Mouse (Mus musculus): ENCODE data around the gene Pafah1b3. TPM values are rescaled to one million over a fixed set of nuclear protein-coding genes. Genes with fewer than 3 reads are reported as not detected.
A peak's percentile ranks its signal among the peaks of the same experiment; 100 is the strongest.

Gene Pafah1b3
- polyA plus RNA-seq, 1 experiment from 2014 or later: 189 TPM

DNA sequence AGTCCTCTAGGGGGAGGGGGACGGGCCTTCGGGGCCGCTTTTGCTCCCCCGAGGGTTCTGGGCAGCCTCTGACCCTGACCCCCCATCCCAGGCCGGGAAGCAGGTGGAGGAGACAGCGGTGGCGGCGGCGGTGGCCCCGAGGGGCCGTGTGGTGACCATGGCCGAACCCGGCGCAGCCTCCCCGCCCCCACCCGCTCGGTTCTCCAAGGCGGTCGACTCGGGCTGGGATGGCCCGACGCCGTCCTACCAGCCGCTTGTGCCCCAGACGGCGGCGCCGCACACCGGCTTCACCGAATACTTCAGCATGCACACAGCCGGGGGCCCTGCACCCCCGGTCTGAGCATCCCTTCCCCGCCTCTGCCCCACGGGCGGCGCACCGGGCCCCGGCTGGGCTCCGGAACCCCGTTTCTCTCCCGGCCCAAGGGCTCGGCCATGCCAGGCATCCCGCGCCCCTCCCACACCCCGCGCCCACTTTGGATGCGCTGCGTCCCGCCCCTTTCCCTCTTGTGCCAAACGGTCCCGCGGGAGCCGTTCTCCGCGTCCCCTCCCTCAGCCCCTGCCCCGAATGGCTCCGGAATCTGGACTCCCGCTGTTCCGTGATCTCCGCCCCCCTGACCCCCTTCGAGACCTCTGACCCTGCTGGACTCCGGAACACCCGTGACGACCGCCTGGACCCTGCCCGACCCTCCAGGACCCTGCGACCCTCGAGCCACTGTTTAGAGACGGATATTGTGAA, 17.7 kb upstream of the Pafah1b3 start:
- H3K36me3 ChIP-seq: 0 out of 2 replicates have a peak, but pooled peaks cover 2% of the 10 kb centered on the region
- no peak for DNase-seq (ENCODE audit: low spot score)
- peaks cover 52% of the 10 kb centered on the region for H3K27me3 ChIP-seq (ENCODE audit: insufficient read depth, poor library complexity, severe bottlenecking)
- peaks cover 28% of the 10 kb centered on the region for H3K4me1 ChIP-seq
- WGBS: under 1% methylated on average over 69 of the region's 69 CpGs
- H3K27ac ChIP-seq: peak overlapping the region; percentile 56
- H3K9me3 ChIP-seq: no peaks in the 10 kb centered on the region
- peak overlapping the region; percentile 75 for H3K4me3 ChIP-seq

DNA sequence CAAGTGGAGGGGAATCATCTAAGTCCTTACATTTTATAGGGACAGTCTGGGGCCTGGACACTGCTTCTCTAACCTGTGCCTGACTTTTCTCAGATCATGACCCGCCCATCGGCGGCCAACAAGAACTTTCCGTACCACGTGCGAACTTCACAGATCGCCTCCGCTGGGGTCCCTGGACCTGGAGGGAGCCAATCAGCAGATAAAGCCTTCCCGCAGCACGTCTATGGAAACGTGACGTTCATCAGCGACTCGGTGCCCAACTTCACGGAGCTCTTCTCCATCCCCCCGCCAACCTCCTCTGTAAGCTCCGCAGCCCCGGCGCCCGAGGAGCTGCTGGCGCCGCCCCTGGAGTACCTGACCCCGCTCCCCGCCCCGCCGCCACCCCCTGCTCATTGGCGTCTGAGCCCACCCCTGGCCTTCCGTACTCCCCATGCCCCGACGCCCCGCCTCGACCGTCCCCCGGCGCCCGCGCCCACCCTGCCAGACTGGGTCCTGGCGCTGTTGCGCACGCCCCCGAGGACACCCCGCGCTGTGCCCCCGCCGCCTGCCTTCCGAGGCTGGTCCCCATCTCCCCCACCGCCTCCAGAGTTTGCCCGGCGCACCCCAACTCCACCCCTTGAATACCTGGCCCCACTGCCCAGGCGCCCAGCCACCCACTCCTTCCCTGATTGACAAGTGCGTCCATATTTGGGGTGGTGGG, 17.0 kb upstream of the Pafah1b3 start:
- Histone ChIP-seq H3K4me1 (peaks cover 28% of the 10 kb centered on the region), H3K9me3 (no peaks in the 10 kb centered on the region), H3K27me3 (ENCODE audit: insufficient read depth, poor library complexity, severe bottlenecking) (peaks cover 52% of the 10 kb centered on the region), H3K4me3 (peak overlapping the region; percentile 75), H3K27ac (peak overlapping the region; percentile 56), H3K36me3 (0 out of 2 replicates have a peak, but pooled peaks cover 2% of the 10 kb centered on the region)
- DNase-seq (ENCODE audit: low spot score): no peak
- 2% methylated on average over 51 of the region's 51 CpGs for WGBS

DNA sequence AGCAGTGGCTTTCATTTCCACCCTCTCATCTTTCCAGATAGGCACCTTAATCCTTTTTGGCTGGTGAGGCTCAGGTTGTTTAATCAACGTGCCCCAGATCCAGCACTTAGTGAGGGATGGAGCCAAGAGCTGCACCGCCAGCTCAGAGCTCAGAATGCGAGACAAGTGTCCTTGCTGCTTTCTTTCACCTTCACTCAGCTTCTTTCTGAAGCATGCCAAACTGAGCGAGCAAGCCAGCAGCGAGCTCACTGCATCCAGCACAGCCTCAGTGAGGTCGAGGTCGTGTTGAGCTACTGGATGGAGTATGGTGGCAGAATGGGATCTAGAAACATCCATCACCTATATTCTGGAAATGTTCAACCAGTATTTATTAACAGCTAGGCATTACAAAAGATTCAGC, 15.5 kb upstream of the Pafah1b3 start:
- Histone ChIP-seq H3K4me3 (no peak overlapping the region), H3K9me3 (no peaks in the 10 kb centered on the region), H3K4me1 (peaks cover 28% of the 10 kb centered on the region), H3K27ac (no peak overlapping the region), H3K36me3 (no peaks in the 10 kb centered on the region), H3K27me3 (ENCODE audit: insufficient read depth, poor library complexity, severe bottlenecking) (peaks cover 64% of the 10 kb centered on the region)
- no peak for DNase-seq (ENCODE audit: low spot score)
- 35% methylated on average over 7 of the region's 7 CpGs for WGBS

DNA sequence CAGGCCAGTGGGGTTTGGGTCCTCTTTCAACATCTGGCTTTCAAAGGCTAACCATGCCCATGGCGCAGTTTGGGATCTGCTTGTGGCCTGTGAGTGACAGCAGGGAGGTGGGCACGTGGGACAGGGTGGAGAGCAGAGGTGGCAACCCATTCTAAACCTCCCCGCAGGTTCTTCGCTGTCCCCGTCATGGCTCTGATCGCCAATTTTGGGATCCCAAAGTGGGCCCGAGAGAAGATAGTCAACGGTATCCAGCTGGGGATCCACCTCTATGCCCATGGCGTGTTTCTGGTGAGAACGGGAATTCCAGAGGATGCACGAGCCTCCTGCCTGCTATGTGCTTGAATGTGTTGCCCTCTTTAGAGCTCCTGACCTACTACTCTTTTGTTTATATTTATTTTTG, 13.4 kb upstream of the Pafah1b3 start:
- no peaks in the 10 kb centered on the region for H3K9me3 ChIP-seq
- H3K36me3 ChIP-seq: no peaks in the 10 kb centered on the region
- H3K27ac ChIP-seq: no peak overlapping the region
- peak; percentile 69 for DNase-seq (ENCODE audit: low spot score)
- peaks cover 17% of the 10 kb centered on the region for H3K4me1 ChIP-seq
- H3K4me3 ChIP-seq: no peak overlapping the region
- 74% methylated on average over 11 of the region's 11 CpGs for WGBS
- peaks cover 82% of the 10 kb centered on the region for H3K27me3 ChIP-seq (ENCODE audit: insufficient read depth, poor library complexity, severe bottlenecking)

DNA sequence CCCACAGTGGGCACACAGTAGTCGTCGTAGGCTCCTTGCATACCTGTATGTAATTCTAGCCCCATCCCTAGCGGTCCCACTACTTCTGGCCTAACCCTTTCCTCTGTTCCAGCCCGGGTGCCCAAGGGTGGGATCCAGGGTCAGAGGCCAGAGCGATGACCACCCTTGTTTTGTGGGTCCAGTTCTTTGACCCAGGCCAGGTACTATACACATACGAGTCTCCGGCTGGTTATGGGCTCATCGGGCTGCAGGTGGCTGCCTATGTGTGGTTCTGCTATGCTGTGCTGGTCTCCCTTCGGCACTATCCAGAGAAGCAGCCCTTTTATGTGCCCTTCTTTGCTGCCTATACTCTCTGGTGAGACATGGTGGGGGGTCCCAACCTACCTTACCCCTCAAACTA, 11.6 kb upstream of the Pafah1b3 start:
- H3K9me3 ChIP-seq: no peaks in the 10 kb centered on the region; the same call in 1 of the 2 replicates
- DNase-seq (ENCODE audit: low spot score): peak; percentile 63
- peaks cover 12% of the 10 kb centered on the region for H3K4me1 ChIP-seq
- peaks cover 66% of the 10 kb centered on the region for H3K27me3 ChIP-seq (ENCODE audit: insufficient read depth, poor library complexity, severe bottlenecking)
- WGBS: 79% methylated on average over 9 of the region's 9 CpGs
- H3K36me3 ChIP-seq: no peaks in the 10 kb centered on the region
- no peak overlapping the region for H3K27ac ChIP-seq
- no peak overlapping the region for H3K4me3 ChIP-seq

DNA sequence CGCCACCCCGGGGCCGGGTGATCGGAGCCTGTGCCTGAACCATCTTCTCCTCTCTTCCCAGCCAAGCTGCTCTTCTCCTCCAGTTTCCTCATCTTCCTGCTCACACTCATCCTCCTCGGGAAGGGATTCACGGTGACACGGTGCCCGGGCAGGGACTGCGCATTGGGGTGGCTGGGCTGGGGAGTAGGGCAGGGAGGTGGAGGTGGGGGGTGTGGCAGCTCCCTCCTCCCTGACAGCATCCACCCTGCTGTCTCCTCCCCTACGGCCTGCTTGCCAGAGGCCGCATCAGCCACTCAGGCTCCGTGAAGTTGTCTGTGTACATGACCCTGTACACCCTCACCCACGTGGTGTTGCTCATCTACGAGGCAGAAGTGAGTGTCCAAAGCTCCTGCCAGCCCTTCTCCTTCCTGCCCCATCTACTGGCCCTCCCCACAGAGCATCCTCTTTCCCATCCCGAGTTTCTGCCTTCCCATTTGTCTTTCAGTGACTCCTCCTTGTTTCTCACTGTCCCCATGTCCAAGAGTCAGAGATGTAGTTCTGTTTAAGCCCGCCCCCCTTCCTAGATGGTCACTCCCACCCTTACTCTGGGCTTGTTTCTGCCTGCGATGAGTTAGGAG, 11.0 kb upstream of the Pafah1b3 start:
- Histone ChIP-seq H3K36me3 (no peaks in the 10 kb centered on the region), H3K4me3 (no peak overlapping the region), H3K27ac (no peak overlapping the region), H3K9me3 (no peaks in the 10 kb centered on the region; the same call in 1 of the 2 replicates), H3K27me3 (ENCODE audit: insufficient read depth, poor library complexity, severe bottlenecking) (peaks cover 60% of the 10 kb centered on the region), H3K4me1 (peaks cover 11% of the 10 kb centered on the region)
- WGBS: 59% methylated on average over 17 of the region's 17 CpGs
- no peak for DNase-seq (ENCODE audit: low spot score)

DNA sequence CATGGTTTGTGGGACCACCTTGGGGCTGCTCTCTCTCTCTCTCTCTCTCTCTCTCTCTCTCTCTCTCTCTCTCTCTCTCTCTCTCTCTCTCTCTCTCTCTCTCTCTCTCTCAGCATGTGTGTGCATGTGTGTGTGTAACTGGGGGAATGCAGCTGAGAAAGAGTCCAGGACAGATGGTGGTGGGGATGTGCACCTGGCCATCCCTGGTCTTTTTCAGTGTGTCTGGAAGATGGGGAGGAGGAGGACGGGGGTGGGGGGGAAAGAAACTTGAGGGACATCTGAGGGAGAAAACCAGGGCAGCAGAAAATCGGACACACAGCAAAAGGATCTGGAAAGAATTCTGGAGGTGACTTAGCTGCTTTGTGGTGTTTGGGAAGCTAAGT, 8.8 kb upstream of the Pafah1b3 start:
- no peak overlapping the region for H3K27ac ChIP-seq
- peaks cover 11% of the 10 kb centered on the region for H3K4me1 ChIP-seq
- peak overlapping the region; percentile 70 for H3K4me3 ChIP-seq
- H3K27me3 ChIP-seq (ENCODE audit: insufficient read depth, poor library complexity, severe bottlenecking): peaks cover 47% of the 10 kb centered on the region
- H3K36me3 ChIP-seq: no peaks in the 10 kb centered on the region
- WGBS: 44% methylated on average over 2 of the region's 2 CpGs
- no peak for DNase-seq (ENCODE audit: low spot score)
- H3K9me3 ChIP-seq: no peaks in the 10 kb centered on the region; the same call in 1 of the 2 replicates

DNA sequence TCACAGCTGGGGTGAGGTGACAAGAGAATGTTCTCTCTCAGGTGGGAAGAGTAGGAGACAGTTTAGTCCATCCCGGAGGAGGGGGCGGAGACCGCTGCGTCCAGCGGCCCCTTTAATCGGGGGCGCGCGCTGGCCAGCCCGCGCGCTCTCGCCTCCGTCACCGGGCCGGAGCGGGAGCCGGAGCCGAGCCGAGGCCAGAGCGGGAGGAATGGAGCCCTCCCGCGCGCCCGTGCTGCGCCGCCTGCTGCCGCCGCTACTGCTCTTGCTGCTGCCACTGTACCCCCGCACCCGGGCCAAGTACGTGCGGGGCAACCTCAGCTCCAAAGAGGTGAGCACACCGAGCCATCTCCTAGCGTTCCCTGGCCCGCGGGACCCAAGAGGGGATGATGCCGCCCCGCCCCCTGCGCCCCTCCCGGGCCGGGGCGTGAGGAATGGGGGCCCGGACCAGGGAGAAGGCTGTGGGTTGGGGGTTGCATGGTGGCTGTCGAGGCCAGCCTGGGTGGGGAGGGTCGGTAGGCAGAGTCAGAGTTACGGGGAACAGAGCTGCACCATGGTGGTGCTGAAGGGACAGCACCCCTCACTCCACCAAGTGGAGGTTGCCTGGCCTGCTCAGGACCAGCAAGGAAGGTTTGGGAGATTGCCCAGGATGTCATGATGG, 8.3 kb upstream of the Pafah1b3 start, which contains the start of gene Tmem145:
Gene Tmem145, plus strand, starts transcription at position 151 of the 658 bp plus-strand sequence.
- Histone ChIP-seq H3K4me1 (peaks cover 13% of the 10 kb centered on the region), H3K27me3 (ENCODE audit: insufficient read depth, poor library complexity, severe bottlenecking) (peaks cover 42% of the 10 kb centered on the region), H3K36me3 (no peaks in the 10 kb centered on the region), H3K9me3 (no peaks in the 10 kb centered on the region; the same call in 1 of the 2 replicates), H3K4me3 (peak within 1 kb of the TSS; percentile 70), H3K27ac (no peak within 1 kb of the TSS)
- peak; percentile 80 for DNase-seq (ENCODE audit: low spot score)
- WGBS: under 1% methylated on average over 47 of the region's 47 CpGs

DNA sequence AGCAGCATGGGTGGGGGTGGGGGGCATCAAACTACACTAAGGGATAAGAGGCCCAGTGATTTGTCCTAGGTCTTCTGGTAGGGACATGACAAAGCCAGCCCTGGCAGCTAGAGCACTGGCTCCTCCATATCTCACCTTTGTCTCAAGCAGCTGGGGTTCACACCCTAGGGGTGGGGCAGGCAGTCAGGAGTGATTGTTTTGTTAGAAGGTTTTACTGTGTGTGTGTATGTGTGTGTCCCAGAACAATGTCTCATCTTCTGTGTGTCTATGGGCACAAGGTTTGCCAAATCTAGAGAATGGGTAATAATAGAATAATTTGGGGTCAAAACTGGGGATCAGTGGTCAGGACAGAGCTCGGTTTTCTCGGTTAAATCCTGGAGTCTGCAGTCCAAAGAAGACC, 7.7 kb upstream of the Pafah1b3 start:
- Histone ChIP-seq H3K9me3 (no peaks in the 10 kb centered on the region; the same call in 1 of the 2 replicates), H3K27ac (no peak overlapping the region), H3K4me1 (peaks cover 15% of the 10 kb centered on the region), H3K4me3 (peak overlapping the region; percentile 70), H3K27me3 (ENCODE audit: insufficient read depth, poor library complexity, severe bottlenecking) (peaks cover 40% of the 10 kb centered on the region), H3K36me3 (no peaks in the 10 kb centered on the region)
- WGBS: 3% methylated on average over 2 of the region's 2 CpGs
- peak; percentile 70 for DNase-seq (ENCODE audit: low spot score)

DNA sequence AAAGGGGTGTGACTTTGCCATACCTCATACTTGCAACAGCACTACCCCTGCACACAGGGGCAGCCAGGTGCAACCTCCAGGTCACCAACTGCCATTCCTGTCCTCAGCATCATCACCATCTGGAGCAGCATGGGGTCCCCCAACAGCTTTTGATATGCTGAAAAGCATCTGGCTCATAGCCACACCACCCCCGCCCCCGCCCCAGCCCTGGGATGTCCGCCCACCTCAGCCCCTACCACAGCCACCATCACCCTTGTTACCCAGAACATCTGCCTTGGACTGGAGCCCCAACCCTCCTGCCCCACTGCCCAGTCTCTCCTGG, 5.9 kb upstream of the Pafah1b3 start:
- no peaks in the 10 kb centered on the region; the same call in 1 of the 2 replicates for H3K9me3 ChIP-seq
- H3K4me1 ChIP-seq: peaks cover 15% of the 10 kb centered on the region
- DNase-seq (ENCODE audit: low spot score): no peak
- H3K27ac ChIP-seq: no peak overlapping the region
- no peaks in the 10 kb centered on the region for H3K36me3 ChIP-seq
- H3K27me3 ChIP-seq (ENCODE audit: insufficient read depth, poor library complexity, severe bottlenecking): peaks cover 30% of the 10 kb centered on the region
- WGBS: 73% methylated on average over 3 of the region's 3 CpGs
- no peak overlapping the region for H3K4me3 ChIP-seq

DNA sequence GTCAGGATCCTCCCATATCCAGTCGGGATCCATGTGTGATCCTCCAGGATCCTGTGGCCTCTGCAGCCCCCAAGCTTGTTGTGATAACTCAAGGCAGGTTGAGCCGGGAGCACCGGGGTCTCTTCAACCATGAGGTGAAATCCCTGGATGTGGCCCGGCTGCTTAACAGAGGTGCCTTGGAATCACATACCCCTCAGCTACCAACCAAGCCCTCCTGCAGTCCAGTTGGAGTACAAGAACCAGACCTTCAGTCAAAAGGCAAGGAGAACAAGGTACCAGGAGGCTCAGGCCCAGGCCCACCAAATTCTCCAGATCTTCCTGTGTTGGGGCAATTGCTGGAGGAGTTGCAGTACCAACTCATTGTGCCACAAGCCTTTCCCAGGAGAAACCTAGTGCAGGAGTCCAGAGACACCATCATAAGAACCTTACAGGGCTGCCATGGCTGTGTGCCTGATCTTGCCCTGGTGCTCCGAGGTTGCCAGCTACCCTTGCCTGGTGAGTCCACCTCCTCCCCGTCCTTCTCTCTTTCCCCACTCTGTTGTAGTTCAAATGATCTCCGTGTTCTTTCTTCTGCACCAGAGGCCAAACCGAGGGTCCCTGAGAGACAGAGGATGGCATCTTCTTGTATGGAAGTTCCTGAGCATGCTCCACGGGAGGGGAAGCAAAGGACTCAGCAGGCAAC, 5.4 kb upstream of the Pafah1b3 start:
- WGBS: 60% methylated on average over 9 of the region's 9 CpGs
- peaks cover 20% of the 10 kb centered on the region for H3K4me1 ChIP-seq
- no peak overlapping the region for H3K27ac ChIP-seq
- H3K27me3 ChIP-seq (ENCODE audit: insufficient read depth, poor library complexity, severe bottlenecking): peaks cover 26% of the 10 kb centered on the region
- no peaks in the 10 kb centered on the region for H3K36me3 ChIP-seq
- peak; percentile 66 for DNase-seq (ENCODE audit: low spot score)
- no peaks in the 10 kb centered on the region; the same call in 1 of the 2 replicates for H3K9me3 ChIP-seq
- H3K4me3 ChIP-seq: no peak overlapping the region

DNA sequence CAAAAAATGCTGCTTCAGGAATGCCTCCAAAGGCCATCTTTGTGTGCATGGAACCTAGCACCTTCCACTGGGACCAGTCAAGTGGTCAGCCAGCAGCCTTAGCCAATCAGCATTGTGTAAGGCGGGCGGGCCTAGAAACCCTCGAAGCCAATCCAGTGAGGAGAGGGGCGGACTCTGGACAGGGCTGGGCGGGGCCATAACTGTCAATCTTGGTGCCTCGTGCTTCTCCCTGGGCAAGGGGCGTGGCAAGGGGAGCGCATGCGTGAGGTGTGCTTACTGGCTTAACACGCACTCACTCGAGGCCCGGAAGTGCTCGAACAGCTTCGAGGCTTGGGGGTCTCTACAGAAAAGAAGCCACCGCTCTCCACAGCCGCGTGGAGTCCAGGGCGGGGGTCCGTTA, 3.3 kb upstream of the Pafah1b3 start, which contains the start of gene Prr19:
Gene Prr19, plus strand, starts transcription at position 349 of the 400 bp plus-strand sequence.
- 0 out of 2 replicates have a peak, but pooled peaks cover 1% of the 10 kb centered on the region for H3K36me3 ChIP-seq
- 47% methylated on average over 19 of the region's 19 CpGs for WGBS
- peak; percentile 81 for DNase-seq (ENCODE audit: low spot score)
- H3K27ac ChIP-seq: no peak within 1 kb of the TSS
- H3K4me3 ChIP-seq: no peak within 1 kb of the TSS
- H3K4me1 ChIP-seq: peaks cover 32% of the 10 kb centered on the region
- peaks cover 10% of the 10 kb centered on the region; the same call in 1 of the 2 replicates for H3K27me3 ChIP-seq (ENCODE audit: insufficient read depth, poor library complexity, severe bottlenecking)
- H3K9me3 ChIP-seq: no peaks in the 10 kb centered on the region; the same call in 1 of the 2 replicates
